Mouse (Mus musculus): ENCODE data around the gene Slc29a4.

DNA sequence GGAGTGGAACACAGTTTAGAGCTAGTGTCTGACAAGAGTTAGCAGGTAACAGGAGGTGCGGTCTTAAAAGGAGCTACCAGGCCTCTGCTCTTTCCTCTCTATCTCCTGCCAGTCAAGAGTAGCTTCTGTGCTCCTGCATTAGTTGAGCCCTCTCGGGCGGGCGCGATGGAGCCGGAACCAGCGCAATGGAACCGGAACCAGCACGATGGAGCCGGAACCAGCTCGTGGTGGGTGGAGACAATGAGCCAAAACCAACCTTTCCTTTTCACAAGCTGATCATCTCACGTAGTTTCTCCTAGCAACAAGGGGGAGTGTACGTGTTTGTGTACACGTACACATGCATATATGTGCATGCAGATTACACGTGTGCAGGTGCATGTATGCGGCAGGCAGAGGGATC is 36.0 kb downstream of the Slc29a4 start:
- TF ChIP-seq POLR2A (IDR thresholded peaks at IDR 0.05; ENCODE audit: borderline replicate concordance, low read depth, low read length) (no peak), CTCF (IDR thresholded peaks at IDR 0.05; ENCODE audit: low read depth, low read length) (no peak)
